Mouse (Mus musculus): Measurements from ENCODE around the gene Otx1. TPM values are rescaled to one million over a fixed set of nuclear protein-coding genes. Genes with fewer than 3 reads are reported as not detected.

The Otx1 gene
- polyA plus RNA-seq, 1 experiment from 2014 or later = 15.2 TPM

DNA sequence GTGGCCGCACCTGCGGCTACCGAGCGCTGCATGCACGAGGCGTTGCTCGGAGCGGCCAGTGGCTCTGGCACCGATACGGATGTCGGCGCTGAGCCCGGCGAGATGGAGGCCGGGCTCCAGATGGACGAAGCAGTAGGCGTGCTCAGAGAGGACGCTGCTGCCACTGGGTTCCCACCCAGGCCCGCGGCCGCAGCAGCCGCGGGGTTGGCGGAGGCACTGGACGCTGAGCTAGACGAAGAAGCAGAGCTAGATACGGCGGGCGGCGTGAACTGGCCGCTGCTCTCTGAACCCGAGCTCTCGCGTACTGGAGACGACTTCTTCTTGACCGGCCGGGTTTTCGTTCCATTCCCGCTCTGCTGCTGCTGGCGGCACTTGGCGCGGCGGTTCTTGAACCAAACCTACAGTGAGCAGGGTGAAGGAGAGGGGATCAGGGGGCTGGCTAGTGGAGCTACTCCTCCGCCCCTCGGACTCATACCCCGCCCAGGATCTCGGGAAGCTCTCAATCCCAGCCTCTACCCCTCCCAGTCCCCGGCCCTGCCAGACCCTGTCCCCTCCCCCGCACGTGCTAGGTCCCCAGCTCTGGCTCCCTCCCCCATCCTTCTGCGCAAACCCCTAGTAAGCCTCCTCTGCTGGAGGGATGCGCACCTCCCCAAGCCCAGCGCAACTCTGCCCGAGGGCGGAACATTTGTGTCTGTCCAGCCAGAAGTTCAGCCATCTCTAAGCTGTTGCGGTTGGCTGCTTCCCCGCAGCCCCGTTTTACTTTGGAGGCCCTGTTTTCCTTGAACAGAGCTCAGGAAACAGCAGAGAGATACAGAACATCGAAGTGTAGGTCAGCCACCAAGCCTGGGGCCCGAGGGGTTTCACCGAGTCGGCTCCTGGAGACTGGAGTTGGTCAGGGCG, 5.8 kb downstream of the Otx1 start:
- peak overlapping the region; percentile 57 for H3K9ac ChIP-seq (replicated peaks; ENCODE audit: low read length)
- peak overlapping the region; percentile 74 for H3K4me2 ChIP-seq (ENCODE audit: low read length)
- peak overlapping the region; percentile 57 for H3K4me3 ChIP-seq (replicated peaks; ENCODE audit: low read depth, low read length)
- no peaks in the 10 kb centered on the region for H3K9me3 ChIP-seq (ENCODE audit: control insufficient read depth, low read length)
- 2% methylated on average over 63 of the region's 63 CpGs for WGBS
- DNase-seq (peak; percentile 78), ATAC-seq (ENCODE audit: low FRiP score, low TSS enrichment) (peak; percentile 29)
- H3K27me3 ChIP-seq (ENCODE audit: control insufficient read depth, insufficient read depth, low read length) = peaks cover 29% of the 10 kb centered on the region
- H3K27ac ChIP-seq (replicated peaks; ENCODE audit: low read depth, low read length) = peak overlapping the region; percentile 76
- H3K4me1 ChIP-seq (ENCODE audit: control insufficient read depth, insufficient read depth, low read length) = peaks cover 26% of the 10 kb centered on the region; the same call in 1 of the 2 replicates
- no peaks in the 10 kb centered on the region for H3K36me3 ChIP-seq (ENCODE audit: control insufficient read depth, insufficient read depth, low read length)

DNA sequence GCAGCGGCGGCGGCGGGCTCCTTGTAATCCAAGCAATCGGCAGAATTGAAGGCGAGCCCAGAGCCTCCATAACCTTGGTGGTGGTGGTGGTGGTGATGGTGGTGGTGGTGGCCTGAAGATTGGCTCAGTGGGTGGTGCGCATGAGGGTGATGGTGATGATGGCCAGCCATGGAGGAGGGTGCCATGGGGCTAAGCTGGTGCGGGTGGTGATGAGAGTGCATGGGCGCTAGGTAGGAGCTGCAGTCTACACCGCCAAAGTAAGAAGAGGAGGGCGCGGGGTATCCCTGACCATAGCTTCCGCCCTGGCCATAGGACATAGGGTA, 6.4 kb downstream of the Otx1 start:
- peak overlapping the region; percentile 57 for H3K9ac ChIP-seq (replicated peaks; ENCODE audit: low read length)
- 17% methylated on average over 13 of the region's 13 CpGs for WGBS
- ATAC-seq (ENCODE audit: low FRiP score, low TSS enrichment) (no peak), DNase-seq (peak; percentile 62)
- H3K4me3 ChIP-seq (replicated peaks; ENCODE audit: low read depth, low read length) = peak overlapping the region; percentile 57
- no peaks in the 10 kb centered on the region for H3K9me3 ChIP-seq (ENCODE audit: control insufficient read depth, low read length)
- no peaks in the 10 kb centered on the region for H3K36me3 ChIP-seq (ENCODE audit: control insufficient read depth, insufficient read depth, low read length)
- peaks cover 32% of the 10 kb centered on the region for H3K27me3 ChIP-seq (ENCODE audit: control insufficient read depth, insufficient read depth, low read length)
- peaks cover 22% of the 10 kb centered on the region; the same call in 1 of the 2 replicates for H3K4me1 ChIP-seq (ENCODE audit: control insufficient read depth, insufficient read depth, low read length)
- peak overlapping the region; percentile 76 for H3K27ac ChIP-seq (replicated peaks; ENCODE audit: low read depth, low read length)
- H3K4me2 ChIP-seq (ENCODE audit: low read length) = peak overlapping the region; percentile 74

DNA sequence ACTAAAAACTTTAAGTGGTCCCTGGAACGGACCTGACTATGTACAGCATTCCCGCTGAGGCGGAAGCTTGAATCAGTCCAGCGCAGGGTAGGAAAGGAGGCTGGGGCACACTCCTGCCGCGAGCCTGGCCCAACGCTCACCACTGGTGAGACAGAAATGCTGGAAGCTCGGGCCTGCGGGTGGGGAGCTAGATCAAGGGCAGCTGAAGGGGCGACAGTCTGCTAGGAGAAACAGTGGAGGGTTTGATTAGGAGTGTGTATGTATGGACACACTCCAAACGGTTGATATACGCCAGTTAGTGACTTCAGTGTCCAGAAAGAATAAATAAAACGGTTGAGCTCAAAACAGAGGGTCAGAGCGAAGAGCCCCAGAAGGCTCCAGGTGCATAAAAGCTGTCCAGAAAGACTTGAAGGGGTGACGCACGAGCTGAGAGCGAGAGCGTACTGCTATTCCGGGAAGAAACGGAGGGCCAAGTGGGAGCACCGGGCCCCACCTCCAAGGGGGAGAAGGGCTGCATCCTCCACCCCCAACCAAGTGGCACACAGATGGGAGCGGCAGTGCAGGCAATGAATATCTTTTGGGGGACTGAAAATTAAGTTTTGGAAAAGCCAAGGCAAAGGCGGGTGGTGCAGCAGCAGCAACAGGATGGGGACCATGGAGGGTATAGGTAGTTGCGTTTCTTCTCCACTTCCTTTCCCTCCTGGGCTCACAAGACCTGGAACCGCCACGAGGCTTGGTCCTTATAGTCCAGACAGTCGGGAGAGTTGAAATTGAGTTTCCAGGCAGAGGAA, 7.0 kb downstream of the Otx1 start:
- 15% methylated on average over 27 of the region's 27 CpGs for WGBS
- H3K27ac ChIP-seq (replicated peaks; ENCODE audit: low read depth, low read length) = peak overlapping the region; percentile 76
- ATAC-seq (ENCODE audit: low FRiP score, low TSS enrichment) = no peak

DNA sequence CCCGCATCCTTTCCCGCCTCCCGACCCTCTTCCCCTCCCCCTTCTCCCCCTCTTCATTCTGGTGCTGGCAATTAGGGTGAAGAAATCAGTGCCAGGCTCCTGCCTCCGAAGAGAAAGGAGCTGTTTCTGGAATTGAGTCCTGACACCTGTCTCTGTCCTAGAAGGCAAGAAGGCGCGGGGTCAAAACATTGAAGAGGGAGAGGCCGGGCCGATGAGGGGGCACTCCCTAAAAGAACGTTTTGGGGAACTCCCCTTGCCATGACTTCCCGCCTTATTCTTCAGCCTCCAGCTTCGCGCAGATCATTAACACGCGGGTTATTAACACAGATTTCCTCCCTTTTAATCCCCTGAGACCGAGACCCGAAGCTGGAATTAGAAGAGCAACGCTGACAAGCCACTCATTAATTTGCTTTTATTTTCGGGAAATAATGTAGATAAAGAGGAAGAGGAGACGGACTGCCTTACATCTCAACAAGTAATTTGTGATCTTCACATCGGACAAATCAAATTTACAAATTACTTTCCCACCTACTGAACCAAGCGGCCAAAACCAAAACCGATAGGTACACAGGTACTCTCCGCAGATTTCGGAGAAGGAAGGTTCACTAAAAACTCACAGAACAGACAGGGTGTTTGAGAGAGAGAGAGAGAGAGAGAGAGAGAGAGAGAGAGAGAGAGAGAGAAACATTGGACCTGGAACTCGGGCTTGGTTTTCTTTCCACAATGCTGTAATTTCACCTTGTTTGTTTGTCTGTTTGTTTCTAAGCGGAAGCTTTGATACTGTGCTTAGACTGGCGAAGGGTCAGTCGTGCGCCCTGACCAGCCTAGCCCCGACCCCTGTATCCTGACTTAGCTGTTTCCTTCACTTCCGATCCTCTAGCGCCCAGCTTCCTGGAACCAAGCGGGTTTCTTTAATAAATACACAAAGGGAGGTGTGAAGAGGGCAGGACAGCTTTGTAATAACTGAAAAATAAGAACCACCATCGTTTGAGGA, 8.0 kb downstream of the Otx1 start:
- Histone ChIP-seq H3K4me2 (ENCODE audit: low read length) (peak overlapping the region; percentile 74), H3K4me3 (replicated peaks; ENCODE audit: low read depth, low read length) (peak overlapping the region; percentile 57), H3K27me3 (ENCODE audit: control insufficient read depth, insufficient read depth, low read length) (peaks cover 37% of the 10 kb centered on the region), H3K36me3 (ENCODE audit: control insufficient read depth, insufficient read depth, low read length) (no peaks in the 10 kb centered on the region), H3K9me3 (ENCODE audit: control insufficient read depth, low read length) (no peaks in the 10 kb centered on the region), H3K4me1 (ENCODE audit: control insufficient read depth, insufficient read depth, low read length) (peaks cover 18% of the 10 kb centered on the region; the same call in 1 of the 2 replicates), H3K9ac (replicated peaks; ENCODE audit: low read length) (peak overlapping the region; percentile 57; the same call in 1 of the 2 replicates), H3K27ac (replicated peaks; ENCODE audit: low read depth, low read length) (peak overlapping the region; percentile 78)
- peak; percentile 62 for DNase-seq
- no peak for ATAC-seq (ENCODE audit: low FRiP score, low TSS enrichment)
- WGBS = 14% methylated on average over 34 of the region's 34 CpGs

More for the DNA sequence above, 7.0 kb downstream of the Otx1 start:
- peak; percentile 63 for DNase-seq
- H3K9me3 ChIP-seq (ENCODE audit: control insufficient read depth, low read length) = no peaks in the 10 kb centered on the region
- H3K36me3 ChIP-seq (ENCODE audit: control insufficient read depth, insufficient read depth, low read length) = no peaks in the 10 kb centered on the region
- H3K27me3 ChIP-seq (ENCODE audit: control insufficient read depth, insufficient read depth, low read length) = peaks cover 32% of the 10 kb centered on the region
- peak overlapping the region; percentile 74 for H3K4me2 ChIP-seq (ENCODE audit: low read length)
- peak overlapping the region; percentile 57 for H3K4me3 ChIP-seq (replicated peaks; ENCODE audit: low read depth, low read length)
- H3K4me1 ChIP-seq (ENCODE audit: control insufficient read depth, insufficient read depth, low read length) = peaks cover 22% of the 10 kb centered on the region; the same call in 1 of the 2 replicates
- peak overlapping the region; percentile 57 for H3K9ac ChIP-seq (replicated peaks; ENCODE audit: low read length)

DNA sequence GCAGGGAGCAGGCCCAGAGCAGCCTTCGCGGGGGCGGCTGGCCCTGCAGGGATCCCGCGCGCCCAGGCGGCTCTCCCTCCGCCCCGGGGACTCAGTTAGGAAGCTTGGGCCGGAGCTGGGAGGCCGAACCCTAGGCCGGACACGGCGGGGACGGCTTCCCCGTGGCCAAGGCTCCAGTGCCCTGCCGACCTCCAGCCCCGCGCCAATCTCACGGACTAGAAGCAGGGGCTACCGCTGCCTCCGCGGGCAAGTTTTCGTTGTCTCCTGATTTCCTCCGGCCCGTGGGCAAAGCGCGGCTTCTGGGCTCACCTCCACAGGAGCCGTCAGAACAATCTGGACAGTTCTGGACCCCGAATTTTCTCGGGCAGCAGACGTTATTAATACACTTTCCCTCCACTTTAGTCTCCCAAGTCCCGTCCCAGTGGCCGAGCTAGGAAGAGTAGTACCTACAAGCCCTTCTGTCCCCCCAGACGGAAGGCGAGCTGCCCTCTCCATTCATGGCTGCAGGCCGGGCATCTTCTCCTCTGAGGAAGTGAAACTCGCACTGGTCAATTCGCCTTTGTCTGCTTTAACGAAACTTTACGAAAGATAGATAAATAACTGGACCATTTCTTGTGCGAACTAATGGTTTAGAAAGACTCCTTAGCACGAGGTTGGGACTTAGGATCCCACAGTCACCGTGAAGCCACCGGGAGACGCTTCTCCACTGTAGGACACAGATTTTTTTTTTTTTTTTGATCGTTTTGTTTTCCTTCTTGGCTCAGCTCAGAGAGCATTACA, 8.9 kb downstream of the Otx1 start:
- peak overlapping the region; percentile 44 for H3K9ac ChIP-seq (replicated peaks; ENCODE audit: low read length)
- peak; percentile 1; the same call in 1 of the 2 replicates for ATAC-seq (ENCODE audit: low FRiP score, low TSS enrichment)
- no peaks in the 10 kb centered on the region for H3K36me3 ChIP-seq (ENCODE audit: control insufficient read depth, insufficient read depth, low read length)
- H3K27me3 ChIP-seq (ENCODE audit: control insufficient read depth, insufficient read depth, low read length) = peaks cover 34% of the 10 kb centered on the region; the same call in 1 of the 2 replicates
- H3K4me1 ChIP-seq (ENCODE audit: control insufficient read depth, insufficient read depth, low read length) = peaks cover 18% of the 10 kb centered on the region; the same call in 1 of the 2 replicates
- WGBS = 5% methylated on average over 42 of the region's 47 CpGs
- peak overlapping the region; percentile 57 for H3K4me3 ChIP-seq (replicated peaks; ENCODE audit: low read depth, low read length)
- H3K27ac ChIP-seq (replicated peaks; ENCODE audit: low read depth, low read length) = peak overlapping the region; percentile 78
- H3K9me3 ChIP-seq (ENCODE audit: control insufficient read depth, low read length) = no peaks in the 10 kb centered on the region
- DNase-seq = peak; percentile 71
- H3K4me2 ChIP-seq (ENCODE audit: low read length) = peak overlapping the region; percentile 74

DNA sequence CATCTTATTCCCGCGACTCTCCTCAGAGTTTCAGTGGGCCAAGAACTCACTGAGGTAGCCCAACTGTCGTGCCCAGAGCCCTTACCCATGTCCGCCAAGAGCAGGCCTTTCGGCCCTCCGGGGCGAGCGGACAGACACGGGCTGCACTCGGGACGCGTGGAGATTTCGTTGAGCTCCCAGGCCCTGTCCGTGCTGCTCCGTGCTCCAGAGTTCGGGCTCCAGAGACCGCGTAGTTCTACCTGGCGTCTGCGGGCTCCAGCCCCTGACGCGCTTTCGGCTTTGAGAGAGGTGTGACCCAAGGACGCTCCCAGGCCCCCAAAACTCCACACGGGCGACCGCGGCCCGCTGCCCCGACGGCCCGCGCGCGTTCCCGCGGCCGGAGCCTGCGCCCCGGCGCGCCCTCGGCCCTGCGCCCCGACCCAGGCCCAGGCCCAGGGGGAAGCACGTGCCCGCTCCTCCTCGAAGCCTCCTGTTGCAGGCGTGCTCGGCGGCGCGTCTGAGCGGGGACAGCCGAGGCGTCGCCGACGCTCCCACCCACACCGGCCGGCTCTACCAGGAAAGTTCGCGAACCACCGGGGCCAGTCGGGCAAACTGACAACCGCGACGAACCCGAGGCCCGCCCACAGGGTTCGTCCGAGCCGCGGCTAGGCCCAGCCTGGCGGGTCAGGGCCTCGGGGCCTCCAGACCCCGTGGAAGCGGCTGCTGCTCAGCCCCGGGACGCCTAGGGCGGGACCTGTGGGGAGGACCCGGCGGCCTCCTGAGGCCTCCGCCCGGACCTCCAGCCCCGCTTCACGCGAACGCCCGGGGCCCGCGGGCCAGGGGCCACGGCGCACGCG, 9.7 kb downstream of the Otx1 start:
- Histone ChIP-seq H3K36me3 (ENCODE audit: control insufficient read depth, insufficient read depth, low read length) (no peaks in the 10 kb centered on the region), H3K9ac (replicated peaks; ENCODE audit: low read length) (peak overlapping the region; percentile 44), H3K4me2 (ENCODE audit: low read length) (peak overlapping the region; percentile 74), H3K27ac (replicated peaks; ENCODE audit: low read depth, low read length) (peak overlapping the region; percentile 78), H3K4me1 (ENCODE audit: control insufficient read depth, insufficient read depth, low read length) (peaks cover 18% of the 10 kb centered on the region; the same call in 1 of the 2 replicates), H3K9me3 (ENCODE audit: control insufficient read depth, low read length) (no peaks in the 10 kb centered on the region), H3K4me3 (replicated peaks; ENCODE audit: low read depth, low read length) (peak overlapping the region; percentile 23), H3K27me3 (ENCODE audit: control insufficient read depth, insufficient read depth, low read length) (peaks cover 28% of the 10 kb centered on the region; the same call in 1 of the 2 replicates)
- peak; percentile 47 for ATAC-seq (ENCODE audit: low FRiP score, low TSS enrichment)
- DNase-seq = peak; percentile 51
- 4% methylated on average over 96 of the region's 96 CpGs for WGBS

DNA sequence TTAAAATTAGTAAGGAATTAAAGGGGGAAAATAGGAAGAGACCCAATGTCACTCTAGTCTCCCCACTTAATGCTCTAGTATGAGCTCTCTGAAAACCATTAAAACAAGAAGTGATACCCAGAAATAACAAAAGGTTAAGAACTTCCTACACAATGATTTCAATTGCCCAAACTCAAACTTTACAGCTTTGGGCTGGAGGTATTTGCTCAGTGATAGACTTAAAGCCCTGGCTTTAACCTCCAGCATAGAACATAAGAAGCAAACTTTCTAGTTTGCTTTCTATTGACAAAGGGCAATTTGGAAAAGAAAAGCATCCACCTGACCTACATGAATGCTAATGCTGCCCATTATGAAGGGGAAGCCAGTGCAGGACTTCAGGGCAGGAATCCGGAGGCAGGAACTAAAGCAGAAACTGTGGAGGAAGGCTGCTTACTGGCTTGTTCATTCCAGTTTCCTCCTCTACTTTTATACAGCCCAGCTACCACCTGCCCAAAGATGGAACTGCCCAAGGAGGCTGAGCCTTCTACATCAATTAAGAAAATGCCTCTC, 14.2 kb downstream of the Otx1 start:
- no peaks in the 10 kb centered on the region for H3K9me3 ChIP-seq (ENCODE audit: control insufficient read depth, low read length)
- H3K27me3 ChIP-seq (ENCODE audit: control insufficient read depth, insufficient read depth, low read length) = peaks cover 24% of the 10 kb centered on the region; the same call in 1 of the 2 replicates
- H3K27ac ChIP-seq (replicated peaks; ENCODE audit: low read depth, low read length) = no peak overlapping the region
- WGBS = 72% methylated on average over 1 of the region's 1 CpGs
- no peak overlapping the region for H3K4me3 ChIP-seq (replicated peaks; ENCODE audit: low read depth, low read length)
- no peaks in the 10 kb centered on the region for H3K36me3 ChIP-seq (ENCODE audit: control insufficient read depth, insufficient read depth, low read length)
- H3K9ac ChIP-seq (replicated peaks; ENCODE audit: low read length) = no peak overlapping the region
- no peak overlapping the region for H3K4me2 ChIP-seq (ENCODE audit: low read length)
- no peak for DNase-seq
- ATAC-seq (ENCODE audit: low FRiP score, low TSS enrichment) = no peak
- H3K4me1 ChIP-seq (ENCODE audit: control insufficient read depth, insufficient read depth, low read length) = 0 out of 2 replicates have a peak, but pooled peaks cover 6% of the 10 kb centered on the region
